Mouse (Mus musculus) cerebral cortex, adult 2 months (tissue): Measurements from ENCODE around the gene Rfxap.

ENCODE experiments used
- WGBS: fragments of 180-500 bp; shearing (Covaris S2); methylation state at CpG from one replicate; pipeline ENCODE4 v1.1.7; 2018; 5-methylcytosine and 5-hydroxymethylcytosine counted together

The Rfxap gene

DNA sequence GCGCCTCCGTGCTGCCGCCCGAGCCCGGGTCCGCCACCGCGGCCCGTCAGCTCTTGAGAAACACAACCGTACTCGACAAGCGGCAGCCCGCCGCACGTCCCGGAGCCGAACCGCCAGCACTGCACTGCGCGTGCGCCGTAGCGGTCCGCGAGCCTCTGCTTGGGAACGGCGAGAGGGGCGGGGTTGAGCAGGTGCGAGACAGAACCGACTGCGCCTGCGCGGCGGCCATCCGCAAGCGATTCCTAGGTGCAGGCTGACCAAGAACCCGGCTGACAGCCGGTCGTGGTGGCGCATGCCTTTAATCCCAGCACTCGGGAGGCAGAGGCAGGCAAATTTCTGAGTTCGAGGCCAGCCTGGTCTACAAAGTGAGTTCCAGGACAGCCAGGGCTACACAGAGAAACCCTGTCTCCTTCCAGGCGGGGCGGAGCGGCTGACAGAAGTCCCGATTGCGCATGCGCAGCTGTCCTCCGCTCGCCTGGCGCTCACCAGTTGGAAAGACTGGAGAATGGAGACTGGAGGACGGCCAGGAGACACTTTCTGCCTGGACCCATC, at the start of gene Rfxap:
Rfxap (minus strand) TSS at position 126 of the 552 bp plus-strand sequence.
- WGBS = under 1% methylated on average over 52 of the region's 52 CpGs

DNA sequence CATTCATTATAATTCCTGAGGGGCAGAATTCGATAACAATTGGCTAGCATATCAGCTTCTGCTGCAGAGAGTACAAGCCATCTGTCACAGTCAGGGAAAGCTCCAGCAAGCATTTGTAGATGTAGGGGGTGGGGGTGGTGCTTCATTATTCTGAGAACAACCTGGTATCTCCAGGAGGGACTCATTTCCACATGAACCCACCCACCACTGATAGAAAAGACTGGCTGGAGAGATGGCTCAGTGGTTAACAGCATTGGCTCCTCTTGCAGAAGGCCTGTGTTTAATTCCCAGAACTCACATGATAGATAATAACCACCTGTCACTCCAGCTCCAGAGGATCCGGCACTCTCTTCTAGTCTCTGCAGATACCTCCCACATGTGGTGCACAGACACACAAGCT, 27.8 kb upstream of the Rfxap start:
- WGBS = 41% methylated on average over 2 of the region's 2 CpGs

DNA sequence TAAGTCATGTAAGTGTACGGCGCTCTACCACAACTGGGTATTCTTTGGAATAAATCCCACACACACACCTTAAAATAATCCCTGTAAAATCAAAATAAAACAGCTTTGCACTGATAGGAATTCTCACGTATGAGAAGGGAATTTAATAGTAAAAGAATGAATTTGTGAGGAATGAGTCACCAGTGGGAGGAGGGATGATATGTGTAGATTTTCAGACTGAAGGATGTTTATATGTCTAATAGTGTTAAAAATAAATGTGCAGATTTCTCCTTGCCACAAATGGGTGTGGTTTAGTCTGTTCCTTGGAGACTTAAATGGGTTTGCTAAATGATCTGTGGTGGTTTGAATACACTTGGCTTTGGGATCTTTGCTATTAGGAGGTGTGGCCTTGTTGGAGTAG, 24.9 kb upstream of the Rfxap start:
- 60% methylated on average over 3 of the region's 3 CpGs for WGBS

DNA sequence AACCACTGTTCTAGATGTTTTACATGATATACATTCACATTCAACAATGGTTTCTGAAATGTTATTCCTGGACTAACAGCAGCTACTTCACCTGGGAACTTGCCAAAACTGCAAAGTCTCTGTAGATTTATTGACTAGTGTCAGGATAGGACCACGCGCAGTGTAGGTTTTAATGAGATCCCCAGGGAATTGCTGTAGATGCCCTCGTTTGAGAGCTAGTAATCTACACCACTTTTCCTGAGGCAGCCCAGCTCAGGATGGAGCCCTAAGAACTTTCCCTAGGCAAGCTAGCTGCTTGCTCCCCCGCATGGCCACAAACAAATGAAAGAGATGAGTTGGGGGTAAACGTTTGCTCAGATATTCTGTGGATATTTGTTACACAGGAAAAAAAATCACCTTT, 14.9 kb upstream of the Rfxap start:
- WGBS = 80% methylated on average over 5 of the region's 5 CpGs

DNA sequence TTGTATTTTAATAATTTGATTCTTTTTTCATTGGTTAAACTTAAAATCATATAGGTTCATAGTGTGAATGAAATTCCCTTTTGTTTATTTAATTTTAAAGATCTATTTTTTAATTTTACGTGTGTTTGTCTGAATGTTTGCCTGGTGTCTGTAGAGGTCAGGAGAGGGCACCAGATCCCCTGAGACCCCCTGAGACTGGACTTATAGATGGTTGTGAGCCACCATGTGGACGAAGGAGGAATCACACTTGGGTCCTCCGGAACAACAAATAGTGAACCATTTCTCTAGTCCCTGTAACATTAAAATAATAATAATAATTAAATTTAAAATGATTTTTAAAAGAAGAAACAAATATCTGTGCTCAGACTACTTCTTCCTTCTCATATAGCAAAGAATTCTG, 7.7 kb upstream of the Rfxap start:
- 19% methylated on average over 3 of the region's 3 CpGs for WGBS

DNA sequence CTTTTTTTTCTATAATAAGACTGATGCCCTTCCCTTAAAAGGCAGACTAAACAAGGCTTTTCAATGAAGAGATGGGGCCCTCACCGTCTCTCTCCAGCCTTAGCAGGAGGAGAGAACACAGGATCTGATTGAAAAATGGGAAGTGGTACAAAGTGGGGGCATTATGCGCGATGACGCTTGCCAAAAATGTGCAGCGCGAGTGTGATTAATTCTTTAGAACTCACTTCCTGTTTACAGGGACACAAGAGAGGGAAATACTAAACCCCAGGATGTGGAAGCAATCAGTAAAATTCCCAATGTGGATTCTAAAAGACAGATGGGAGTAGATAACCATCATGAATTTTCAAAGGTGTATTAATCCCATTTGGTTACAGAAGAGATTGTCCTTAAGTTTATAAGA, 7.0 kb upstream of the Rfxap start:
- 66% methylated on average over 6 of the region's 6 CpGs for WGBS

DNA sequence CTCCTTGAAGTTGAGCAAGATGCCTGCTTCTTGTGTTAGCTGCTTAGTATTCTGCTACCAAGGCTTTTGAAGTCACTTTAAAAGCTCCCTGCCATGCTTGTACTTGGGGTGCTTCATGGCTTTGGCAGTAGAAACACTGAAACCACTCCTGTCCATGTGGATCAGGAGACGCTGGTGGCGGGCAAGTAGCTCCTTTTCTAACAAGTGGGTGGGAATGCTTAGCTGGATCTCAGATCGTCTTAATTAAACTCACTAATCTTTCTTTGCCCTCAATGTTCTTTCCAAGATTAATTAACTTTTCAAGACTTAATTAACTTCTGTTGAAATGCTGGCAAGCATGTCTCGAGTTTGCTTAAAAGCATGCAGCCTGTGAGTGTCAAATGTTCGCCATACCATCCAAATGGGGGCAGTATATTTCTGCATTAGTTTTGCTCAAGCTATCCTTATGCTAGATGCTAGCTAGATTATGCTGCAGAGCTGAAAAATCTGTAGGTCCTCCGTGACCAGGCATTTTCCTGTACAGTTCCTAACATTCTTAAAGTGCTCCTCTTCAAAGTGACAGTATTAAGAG, 5.9 kb upstream of the Rfxap start:
- 45% methylated on average over 6 of the region's 6 CpGs for WGBS

DNA sequence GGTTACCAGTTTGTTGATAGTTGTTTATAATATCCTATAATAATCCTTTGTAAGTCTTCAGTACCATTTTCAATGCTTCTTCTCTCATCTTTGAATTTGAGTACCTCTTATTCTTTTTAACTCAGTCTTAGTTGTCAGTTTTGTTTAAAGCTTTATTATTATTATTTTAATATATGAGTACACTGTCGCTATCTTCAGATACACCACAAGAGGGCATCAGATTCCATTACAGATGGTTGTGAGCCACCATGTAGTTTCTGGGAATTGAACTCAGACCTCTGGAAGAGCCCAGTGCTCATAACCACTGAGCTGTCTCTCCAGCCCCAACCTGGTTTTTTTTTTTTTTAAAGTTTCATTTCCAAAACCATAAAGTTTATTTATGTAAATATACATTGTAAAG, 4.0 kb upstream of the Rfxap start:
- WGBS = 58% methylated on average over 1 of the region's 1 CpGs

DNA sequence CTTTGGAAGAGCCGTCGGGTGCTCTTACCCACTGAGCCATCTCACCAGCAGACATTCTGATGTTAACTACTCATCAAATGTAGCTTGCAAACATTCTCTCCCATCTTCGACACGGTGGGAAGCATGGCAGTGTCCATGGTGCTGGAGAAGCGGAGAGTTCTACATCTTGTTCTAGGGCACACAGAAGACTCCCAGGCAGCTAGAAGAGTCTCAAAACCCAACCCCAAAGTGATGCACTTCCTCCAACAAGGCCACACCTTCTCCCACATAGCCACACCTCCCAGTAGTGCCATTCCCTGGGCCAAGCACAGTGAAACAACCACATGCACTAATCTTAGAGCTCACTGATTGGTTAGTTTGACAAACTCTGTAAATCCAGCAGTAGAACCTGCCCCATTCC, 1.5 kb upstream of the Rfxap start:
- 71% methylated on average over 5 of the region's 5 CpGs for WGBS

DNA sequence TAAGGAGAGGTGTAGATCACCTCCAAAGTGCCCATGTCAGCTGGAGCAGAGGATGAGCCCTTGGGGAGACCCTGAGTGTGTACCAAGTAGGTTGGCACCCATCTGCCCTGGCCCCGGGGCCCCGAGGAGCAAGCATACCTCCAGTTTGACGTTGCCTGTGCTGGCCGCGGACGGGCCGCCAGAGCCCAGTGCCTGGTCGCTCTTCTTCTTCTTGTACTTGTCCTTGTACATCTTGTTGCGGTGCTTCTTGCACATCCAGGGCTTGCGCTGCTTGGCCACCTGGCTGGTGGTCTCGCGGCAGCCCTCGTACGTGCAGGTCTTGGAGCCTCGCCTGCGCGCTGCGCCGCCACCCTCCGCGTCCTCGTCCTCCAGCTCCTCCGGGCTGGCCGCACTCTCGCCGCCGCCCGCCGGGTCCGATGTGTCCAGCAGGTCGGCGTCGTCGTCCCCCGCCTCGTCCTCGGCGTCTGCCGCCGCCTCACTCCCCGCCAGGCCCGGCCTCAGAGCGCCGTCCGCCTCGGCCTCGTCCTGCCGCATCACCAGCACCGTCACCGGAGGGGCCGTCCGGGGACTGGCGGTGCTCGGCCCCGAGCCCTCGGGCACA, 430 bp downstream of the Rfxap start:
- under 1% methylated on average over 55 of the region's 56 CpGs for WGBS

DNA sequence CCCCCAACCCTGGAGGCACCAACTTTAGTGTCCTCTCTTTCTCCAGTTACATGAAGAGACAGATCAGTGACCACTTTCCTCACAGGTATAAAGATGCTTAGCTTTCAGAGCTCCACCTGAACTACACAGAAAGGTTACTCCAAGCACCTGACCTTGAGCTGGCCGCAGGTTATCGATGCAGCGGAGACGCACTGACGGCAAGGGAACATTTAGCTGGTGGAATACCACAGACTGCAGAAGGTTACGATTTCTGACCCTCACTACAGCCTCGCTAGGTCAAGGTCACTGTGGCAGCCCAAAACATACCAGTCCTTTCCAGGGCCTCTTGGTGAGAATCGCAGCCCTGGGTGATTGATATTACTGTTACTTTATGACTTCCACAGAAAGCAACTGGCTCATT, 3.9 kb downstream of the Rfxap start:
- WGBS = 98% methylated on average over 8 of the region's 8 CpGs

DNA sequence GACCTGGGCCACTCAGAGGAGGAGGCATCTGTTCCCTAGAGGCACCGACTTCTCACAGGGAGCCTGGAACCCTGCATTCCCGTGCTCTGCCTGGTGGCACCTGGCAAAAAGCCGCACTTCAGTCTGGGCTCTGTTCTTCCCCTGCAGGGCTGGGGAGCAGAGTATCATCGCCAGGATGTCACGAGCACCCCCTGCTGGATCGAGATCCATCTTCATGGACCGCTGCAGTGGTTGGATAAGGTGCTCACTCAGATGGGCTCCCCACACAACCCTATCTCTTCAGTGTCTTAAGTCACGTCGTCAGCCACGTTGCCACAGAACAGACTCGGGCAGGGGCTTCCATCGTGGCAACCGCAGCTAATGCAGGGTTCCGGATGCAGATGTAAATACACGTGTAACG, 10.4 kb downstream of the Rfxap start:
- 46% methylated on average over 16 of the region's 16 CpGs for WGBS

DNA sequence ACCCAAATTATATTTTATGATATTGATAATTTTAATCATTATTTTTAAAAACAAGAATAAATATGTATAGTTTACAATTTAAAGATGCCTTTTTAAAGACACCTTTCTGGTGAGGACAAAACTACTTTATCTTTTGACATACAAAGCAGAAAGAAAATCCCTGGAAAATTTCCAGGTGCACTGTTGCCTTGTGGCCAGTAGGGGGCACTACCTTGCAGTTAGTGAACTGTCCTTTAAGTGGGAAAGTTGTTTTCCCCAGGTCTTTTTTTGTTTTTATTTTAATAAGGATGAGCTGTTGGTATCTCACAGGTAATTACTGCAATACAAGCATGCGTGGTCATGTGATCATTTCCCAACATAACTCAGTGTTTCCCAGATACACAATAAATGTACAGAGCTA, 11.8 kb downstream of the Rfxap start:
- 100% methylated on average over 1 of the region's 1 CpGs for WGBS

DNA sequence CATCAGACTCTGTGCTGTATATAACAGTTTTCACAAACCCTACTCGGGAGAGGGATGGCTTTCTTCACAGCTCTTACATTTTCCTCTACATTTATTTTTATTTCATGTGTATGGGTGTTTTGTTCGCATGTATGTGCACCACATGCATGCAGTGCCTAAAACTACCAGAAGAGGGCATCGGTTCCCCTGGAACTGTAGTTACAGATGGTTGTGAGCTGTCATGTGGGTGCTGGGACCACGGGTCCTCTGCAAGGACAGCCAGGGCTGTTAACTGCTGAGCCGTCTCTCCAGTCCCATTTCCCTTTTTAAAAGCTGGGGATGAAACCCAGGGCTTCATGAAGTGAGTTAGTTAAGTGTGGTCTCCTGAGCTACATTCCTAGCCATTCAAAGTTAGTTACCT, 12.2 kb downstream of the Rfxap start:
- 93% methylated on average over 5 of the region's 5 CpGs for WGBS

DNA sequence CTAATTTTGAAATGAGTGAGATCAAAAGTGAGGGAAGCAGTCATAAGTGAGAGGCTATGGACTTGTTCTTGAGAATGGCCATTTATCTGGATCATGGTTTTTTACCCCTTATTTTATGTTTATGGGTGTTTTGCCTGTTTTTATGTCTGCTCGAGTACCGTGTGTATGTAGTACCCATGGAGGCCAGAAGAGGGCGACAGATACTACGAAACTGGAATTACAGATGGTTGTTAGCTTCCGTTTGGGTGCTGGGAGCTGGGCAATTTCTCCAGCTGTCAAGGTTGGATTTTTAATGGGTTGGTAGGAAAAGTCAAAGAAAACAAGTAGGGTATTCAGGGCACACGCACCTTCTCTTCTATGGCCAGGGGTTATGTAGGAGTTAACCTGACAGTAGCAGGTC, 13.8 kb downstream of the Rfxap start:
- WGBS = 88% methylated on average over 6 of the region's 6 CpGs

DNA sequence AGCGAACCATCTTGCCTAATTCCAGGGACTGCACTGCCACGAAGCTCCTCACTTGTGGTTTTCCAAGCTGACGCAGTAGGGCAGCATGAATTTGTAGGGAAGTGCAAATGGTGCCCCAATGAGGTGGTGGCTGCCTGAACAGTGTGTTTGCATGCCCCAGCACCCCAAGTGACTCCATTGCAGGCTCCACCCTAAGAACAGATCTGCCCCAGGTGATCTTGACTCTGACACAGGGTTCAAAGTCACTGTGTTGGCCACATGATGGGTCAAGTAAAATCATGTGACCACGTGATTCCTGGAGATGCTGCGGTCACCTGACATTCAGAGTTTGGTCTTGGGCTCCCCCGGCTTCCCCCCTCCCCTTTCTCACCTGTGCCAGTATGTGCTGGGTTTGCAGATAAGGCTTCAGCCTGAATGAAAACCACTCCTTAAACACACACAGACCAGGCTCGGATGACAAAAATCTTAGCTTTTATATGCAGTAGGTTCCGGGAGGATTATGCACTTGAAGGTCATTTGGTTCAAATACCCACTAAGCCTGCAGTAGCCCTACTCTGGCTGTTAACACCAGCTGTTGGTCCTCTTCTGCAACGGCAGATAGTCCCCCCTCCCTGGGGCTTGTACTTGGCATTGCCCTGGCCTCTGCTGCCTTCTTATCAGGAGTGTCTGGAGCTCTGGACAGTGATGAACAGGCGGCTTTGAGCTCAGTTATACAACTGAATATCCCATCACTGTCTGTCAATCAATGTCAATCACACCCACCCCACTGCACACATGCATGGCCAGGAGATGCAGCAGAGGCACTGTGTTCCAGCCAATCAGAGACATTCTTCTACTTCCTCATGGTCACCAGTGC, 15.5 kb downstream of the Rfxap start:
- 78% methylated on average over 10 of the region's 10 CpGs for WGBS

DNA sequence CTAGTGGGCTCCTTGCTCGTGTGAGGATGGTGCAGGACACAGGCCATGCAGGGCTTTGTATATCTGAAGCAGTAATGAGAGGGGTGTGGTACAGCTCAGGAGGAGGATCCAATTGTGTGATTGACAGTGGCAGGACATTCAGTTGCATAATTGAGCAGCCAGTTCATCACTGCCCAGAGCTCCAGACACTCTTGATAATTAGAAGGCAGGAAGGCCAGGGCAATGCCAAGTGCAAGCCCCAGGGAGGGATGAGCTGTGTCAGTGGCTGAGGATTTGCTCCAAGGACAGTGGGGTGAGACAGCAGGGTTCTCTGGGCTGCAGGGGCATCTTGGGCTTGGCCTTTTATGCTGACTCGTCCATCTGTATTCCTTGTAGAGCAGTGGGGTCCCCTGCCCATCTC, 17.0 kb downstream of the Rfxap start:
- 67% methylated on average over 2 of the region's 2 CpGs for WGBS

DNA sequence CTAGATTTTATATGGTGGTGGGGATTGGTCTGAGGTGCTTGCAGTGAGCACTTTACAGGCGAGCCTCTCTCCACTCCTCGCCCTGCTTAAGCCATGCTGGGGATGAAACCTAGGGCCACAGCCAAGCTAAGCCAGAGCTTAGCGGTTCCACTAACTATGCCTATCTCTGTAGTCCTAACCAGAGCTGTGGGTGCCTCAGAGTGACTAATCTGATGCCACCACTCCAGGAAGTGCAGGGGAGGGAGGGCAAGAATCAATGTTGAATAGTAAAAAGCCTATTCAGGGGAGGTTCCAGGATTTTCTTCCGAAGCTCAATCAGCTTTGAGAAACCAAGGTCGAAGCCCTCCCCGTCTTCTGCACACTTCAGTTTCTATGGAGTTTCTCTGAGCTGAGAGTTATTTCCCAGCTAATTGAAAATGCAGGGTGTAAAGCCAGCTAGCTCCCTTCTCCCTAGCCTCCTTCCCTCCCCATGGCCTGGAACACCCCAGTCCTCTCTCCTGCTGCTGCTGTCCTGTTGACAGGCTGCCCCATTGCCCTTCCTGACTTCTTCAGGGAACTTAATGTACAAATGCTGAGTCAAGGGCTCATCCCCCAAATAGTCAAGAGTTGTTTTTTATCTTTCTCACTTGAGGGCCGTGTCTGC, 31.5 kb downstream of the Rfxap start:
- WGBS = 62% methylated on average over 7 of the region's 7 CpGs

DNA sequence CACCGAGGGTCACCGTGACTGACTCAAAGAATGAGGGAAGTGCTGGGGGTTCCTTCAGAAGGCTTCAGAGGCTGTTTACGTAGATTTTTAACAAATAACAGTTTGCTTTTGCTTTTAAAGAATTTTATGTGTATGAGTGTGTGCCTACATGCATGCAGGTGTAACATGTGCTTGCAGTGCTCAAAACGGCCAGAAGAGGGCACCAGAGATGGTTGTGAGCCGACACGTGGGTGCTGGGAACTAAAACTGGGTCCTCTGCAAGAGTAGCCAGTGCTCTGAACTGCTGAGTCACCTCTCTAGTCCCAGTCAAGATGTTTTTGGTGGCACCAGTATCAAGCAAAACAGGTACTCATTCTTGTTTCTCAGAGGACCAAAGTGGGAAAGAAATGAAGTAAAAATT, 34.0 kb downstream of the Rfxap start:
- WGBS = 85% methylated on average over 6 of the region's 6 CpGs

DNA sequence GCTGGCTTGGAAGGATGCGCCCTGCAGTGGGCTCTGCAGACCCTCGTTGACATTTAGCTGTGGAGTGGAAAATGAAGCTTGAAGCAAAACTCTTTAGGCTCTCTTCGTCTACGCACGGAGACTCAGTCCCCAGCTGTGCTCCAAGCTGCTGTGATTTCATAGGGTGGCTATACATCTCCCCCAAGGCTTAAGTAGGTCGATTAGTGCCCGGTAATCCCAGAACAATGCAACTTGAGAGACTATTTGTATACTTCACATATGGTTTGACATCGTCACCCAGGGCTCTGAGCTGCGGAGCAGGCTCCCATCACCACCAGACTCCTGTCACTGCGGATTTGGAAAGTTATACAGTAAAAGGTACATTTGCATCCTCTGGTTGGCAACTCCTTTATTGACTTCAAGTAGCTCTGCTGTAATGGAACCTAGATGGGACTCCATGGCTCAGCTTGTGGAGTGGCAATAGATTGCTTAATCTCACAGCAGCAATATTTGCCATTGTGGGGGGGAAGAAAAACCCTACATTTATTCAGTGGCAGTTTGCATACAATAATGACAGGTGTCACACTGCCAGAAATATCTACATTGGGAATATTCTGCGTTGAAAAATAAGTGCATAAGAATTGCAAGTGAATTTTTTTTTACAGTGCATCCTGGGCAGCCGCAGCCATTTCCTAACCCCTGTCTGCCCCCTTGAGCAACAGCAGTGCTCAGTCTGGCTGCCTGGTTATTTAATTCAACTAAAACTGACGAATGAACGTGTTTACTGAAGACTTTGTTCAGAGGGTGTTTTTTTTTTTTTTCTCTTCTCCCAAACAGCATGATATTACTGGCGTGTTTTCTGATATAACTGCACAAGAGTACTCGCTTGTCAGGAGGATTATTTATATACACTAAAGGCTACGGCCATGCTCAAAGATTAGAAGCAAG, 38.0 kb downstream of the Rfxap start:
- 69% methylated on average over 17 of the region's 17 CpGs for whole genome bisulfite sequencing

DNA sequence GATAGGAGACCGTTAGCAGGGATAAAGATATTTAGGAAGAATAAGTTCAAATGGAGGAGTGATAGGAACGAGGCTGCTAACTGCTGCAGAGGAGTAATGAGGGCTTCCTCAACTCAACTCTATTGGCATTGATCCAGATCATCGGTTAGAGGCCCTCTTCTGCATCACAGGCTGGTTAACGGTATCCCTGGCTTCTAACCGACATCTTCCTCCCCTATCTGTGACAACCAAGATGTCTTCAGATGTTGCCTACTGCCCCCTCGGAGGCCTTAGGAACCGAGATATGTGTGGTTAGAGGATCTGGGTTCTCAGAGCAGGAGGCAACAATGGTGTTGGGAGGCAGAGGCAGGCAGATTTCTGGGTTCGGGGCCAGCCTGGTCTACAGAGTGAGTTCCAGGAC, 39.0 kb downstream of the Rfxap start:
- WGBS = 89% methylated on average over 8 of the region's 8 CpGs
